Comparison of ENCODE assay signal across 7 mouse cellular contexts in the genomic region with DNA sequence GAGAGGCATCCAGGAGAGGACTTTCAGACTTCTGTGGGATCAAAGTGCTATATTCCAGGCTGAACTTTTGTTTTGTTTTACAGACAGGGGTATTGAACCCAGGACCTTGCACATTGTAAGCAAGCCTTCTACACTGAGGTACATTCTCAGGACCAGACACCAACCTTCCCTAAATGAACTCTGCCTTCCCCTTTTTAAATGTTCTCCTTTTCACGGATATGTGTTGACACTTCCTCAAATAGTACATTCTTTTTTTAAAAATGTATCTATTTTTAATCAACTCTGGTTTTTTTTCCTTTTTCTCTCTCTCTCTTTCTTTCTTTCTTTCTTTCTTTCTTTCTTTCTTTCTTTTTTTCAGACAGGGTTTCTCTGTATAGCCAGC. TPM values are rescaled to one million over a fixed set of nuclear protein-coding genes. Genes with fewer than 3 reads are reported as not detected.
DNase-seq lines count a peak whose midpoint lies in the region; ATAC-seq and TF ChIP-seq lines count a peak whose summit lies in the region.

No protein-coding gene starts in this region.

- peak overlapping the region; percentile 42 for H3K4me2 ChIP-seq in lung, postnatal 0 days (replicated peaks; ENCODE audit: low read depth, low read length)
- peak overlapping the region; percentile 34; the same call in 1 of the 2 replicates for H3K4me2 ChIP-seq in liver, embryonic 15.5 days
- H3K4me2 ChIP-seq in stomach, postnatal 0 days (replicated peaks; ENCODE audit: low read depth): peak overlapping the region; percentile 38

- no peaks in the 10 kb centered on the region for H3K27me3 ChIP-seq in lung, postnatal 0 days (replicated peaks; ENCODE audit: insufficient read depth, low read length)
- H3K27me3 ChIP-seq in liver, embryonic 15.5 days: no peaks in the 10 kb centered on the region
- H3K27me3 ChIP-seq in stomach, postnatal 0 days (ENCODE audit: control insufficient read depth, insufficient read depth, low read length): no peaks in the 10 kb centered on the region

- no peak for TF ChIP-seq CTCF in lung, postnatal 0 days (IDR thresholded peaks at IDR 0.05)
- TF ChIP-seq CTCF in lung, adult 2 months (IDR thresholded peaks at IDR 0.05; ENCODE audit: insufficient read depth, low read length): no peak
- TF ChIP-seq CTCF in stomach, postnatal 0 days (IDR thresholded peaks at IDR 0.05; ENCODE audit: low read depth): no peak

- H3K36me3 ChIP-seq in lung, postnatal 0 days (ENCODE audit: insufficient read depth, low read length): no peaks in the 10 kb centered on the region
- H3K36me3 ChIP-seq in liver, embryonic 15.5 days (replicated peaks): no peaks in the 10 kb centered on the region
- no peaks in the 10 kb centered on the region for H3K36me3 ChIP-seq in stomach, postnatal 0 days (ENCODE audit: control insufficient read depth, insufficient read depth, low read length)

- H3K9ac ChIP-seq in lung, postnatal 0 days (replicated peaks; ENCODE audit: low read depth): no peak overlapping the region
- H3K9ac ChIP-seq in liver, embryonic 15.5 days: no peak overlapping the region
- H3K9ac ChIP-seq in stomach, postnatal 0 days (ENCODE audit: low read length): no peak overlapping the region

- TF ChIP-seq POLR2A in lung, adult 2 months (IDR thresholded peaks at IDR 0.05; ENCODE audit: borderline replicate concordance, extremely low read depth, low read depth, low read length): no peak

- no peak for TF ChIP-seq EP300 in lung, postnatal 0 days (IDR thresholded peaks at IDR 0.05)
- TF ChIP-seq EP300 in stomach, postnatal 0 days (optimal IDR thresholded peaks at IDR 0.05): no peak

- DNase-seq in lung, postnatal 0 days (ENCODE audit: low spot score): no peak
- no peak for DNase-seq in lung, adult 2 months
- DNase-seq in stomach, postnatal 0 days (ENCODE audit: low spot score): no peak
- no peak for DNase-seq in layer of hippocampus, adult 9-10 months (ENCODE audit: low spot score)
- DNase-seq in kidney, postnatal 25 days: no peak

- no peaks in the 10 kb centered on the region for H3K4me1 ChIP-seq in lung, postnatal 0 days (ENCODE audit: insufficient read depth, low read depth, low read length)
- H3K4me1 ChIP-seq in lung, adult 2 months (ENCODE audit: control insufficient read depth, insufficient read depth, low read length): peaks cover 7% of the 10 kb centered on the region
- peaks cover 12% of the 10 kb centered on the region for H3K4me1 ChIP-seq in liver, embryonic 15.5 days (replicated peaks)
- no peaks in the 10 kb centered on the region for H3K4me1 ChIP-seq in stomach, postnatal 0 days (replicated peaks; ENCODE audit: control insufficient read depth, insufficient read depth)

- no peak for ATAC-seq in lung, postnatal 0 days
- peak; percentile 66 to 81; a peak in 3 of 4 replicates for ATAC-seq in hematopoietic stem cell, adult 5-6 weeks (replicated peaks in 1 of 2; ENCODE audit: insufficient read depth in 1 of 2, low FRiP score in 2 of 2, low TSS enrichment in 1 of 2, low read depth in 1 of 2, poor library complexity in 2 of 2, severe bottlenecking in 2 of 2)
- ATAC-seq in liver, embryonic 15.5 days (ENCODE audit: insufficient read depth): no peak
- ATAC-seq in stomach, postnatal 0 days (ENCODE audit: low FRiP score, low TSS enrichment): no peak

- no peaks in the 10 kb centered on the region for H3K9me3 ChIP-seq in lung, postnatal 0 days (ENCODE audit: low read length)
- no peaks in the 10 kb centered on the region for H3K9me3 ChIP-seq in liver, embryonic 15.5 days (replicated peaks)
- H3K9me3 ChIP-seq in stomach, postnatal 0 days (ENCODE audit: control insufficient read depth, low read length): no peaks in the 10 kb centered on the region

- WGBS in lung, postnatal 0 days: 31% methylated on average over 1 of the region's 1 CpGs
- WGBS in lung, adult 2 months: 28% methylated on average over 1 of the region's 1 CpGs
- 15% methylated on average over 1 of the region's 1 CpGs for WGBS in liver, embryonic 15.5 days (ENCODE audit: insufficient replicate concordance)
- whole genome bisulfite sequencing in stomach, postnatal 0 days: 41% methylated on average over 1 of the region's 1 CpGs

- H3K4me3 ChIP-seq in lung, postnatal 0 days (ENCODE audit: low read depth, low read length): no peak overlapping the region
- no peak overlapping the region for H3K4me3 ChIP-seq in lung, adult 2 months (replicated peaks; ENCODE audit: extremely low read depth, low read depth, low read length)
- no peak overlapping the region for H3K4me3 ChIP-seq in liver, embryonic 15.5 days (replicated peaks)
- H3K4me3 ChIP-seq in stomach, postnatal 0 days (ENCODE audit: low read depth, low read length): no peak overlapping the region

- H3K27ac ChIP-seq in lung, postnatal 0 days (ENCODE audit: low read length): no peak overlapping the region
- no peak overlapping the region for H3K27ac ChIP-seq in liver, embryonic 15.5 days (replicated peaks)
- H3K27ac ChIP-seq in stomach, postnatal 0 days (replicated peaks): no peak overlapping the region

RNA-seq across cellular contexts. Expression of a gene that starts 32.1 kb away (rescaled TPM):
- polyA plus RNA-seq in lung, postnatal 0 days (2015; fragmentation: Nextera tagmentation; extraction: Ambion mirVana): 16.8 and 19.6 TPM in 2 replicates
- polyA plus RNA-seq in lung, adult 2 months (2012; rRNA removed): 2.4 and 4.0 TPM in 2 replicates
- 68.2 and 72.4 TPM in 2 replicates for total RNA-seq in hematopoietic stem cell, adult 5-6 weeks (2017)
- 9.5 and 11.3 TPM in 2 replicates for polyA plus RNA-seq in liver, embryonic 15.5 days (2015; fragmentation: Nextera tagmentation; extraction: Ambion mirVana)
- polyA plus RNA-seq in stomach, postnatal 0 days (2015; fragmentation: Nextera tagmentation; extraction: Ambion mirVana): 27.5 and 29.2 TPM in 2 replicates

RNA-seq across cellular contexts. Expression of a gene that starts 40.3 kb away (rescaled TPM):
- polyA plus RNA-seq in lung, postnatal 0 days (2015; fragmentation: Nextera tagmentation; extraction: Ambion mirVana): 0.39 and 0.40 TPM in 2 replicates
- polyA plus RNA-seq in lung, adult 2 months (2012; rRNA removed): 1.7 and 2.4 TPM in 2 replicates
- not detected in 2 replicates for total RNA-seq in hematopoietic stem cell, adult 5-6 weeks (2017)
- polyA plus RNA-seq in liver, embryonic 15.5 days (2015; fragmentation: Nextera tagmentation; extraction: Ambion mirVana): 0.13 and 0.32 TPM in 2 replicates
- 0.47 and 0.74 TPM in 2 replicates for polyA plus RNA-seq in stomach, postnatal 0 days (2015; fragmentation: Nextera tagmentation; extraction: Ambion mirVana)

Comparison
In these comparisons a context has a peak if more than half of its experiments do, and no peak if none do; other contexts are left out.
1. ATAC-seq: peak in hematopoietic stem cell, adult 5-6 weeks (2 of 2); none in lung, postnatal 0 days (single experiment), liver, embryonic 15.5 days (single experiment) and stomach, postnatal 0 days (single experiment).
2. Peak in every context shown above with its lines, with median percentiles within 50 percentile points of each other: H3K4me2 ChIP-seq.